Mouse (Mus musculus) liver, postnatal 0 days (tissue): ENCODE measurements at regions not wholly inside any gene's neighbourhood (a gene's known extent, or its start where the extent isn't known, plus 50 kb on each side); places are given as distances from the start of the nearest gene placed in this dataset.

Source experiments
- CTCF ChIP-seq: sonication (generic); IDR thresholded peaks from 2 replicates; pipeline ENCODE4 v1.5.1; 2016; ENCODE audit warnings: antibody characterized with exemption, low read depth
- EP300 ChIP-seq: IDR thresholded peaks from 2 replicates; pipeline ENCODE4 v1.6.1; 2016; ENCODE audit warnings: antibody characterized with exemption, low read depth, mild to moderate bottlenecking

GRCm38 (mm10) chr1:78602039-78602438, 55.6 kb upstream of the Acsl3 start:
- TF ChIP-seq CTCF (no peak), EP300 (no peak)
